Mouse (Mus musculus) lung, adult 18-20 months (tissue): ENCODE measurements around the gene Tmem37.

Experiments
- DNase-seq, 2 experiments: peaks; one replicate each; pipeline ENCODE4 v3.0.0; 2022; ENCODE audit warnings: mixed read lengths in 2 of 2

The Tmem37 gene

DNA sequence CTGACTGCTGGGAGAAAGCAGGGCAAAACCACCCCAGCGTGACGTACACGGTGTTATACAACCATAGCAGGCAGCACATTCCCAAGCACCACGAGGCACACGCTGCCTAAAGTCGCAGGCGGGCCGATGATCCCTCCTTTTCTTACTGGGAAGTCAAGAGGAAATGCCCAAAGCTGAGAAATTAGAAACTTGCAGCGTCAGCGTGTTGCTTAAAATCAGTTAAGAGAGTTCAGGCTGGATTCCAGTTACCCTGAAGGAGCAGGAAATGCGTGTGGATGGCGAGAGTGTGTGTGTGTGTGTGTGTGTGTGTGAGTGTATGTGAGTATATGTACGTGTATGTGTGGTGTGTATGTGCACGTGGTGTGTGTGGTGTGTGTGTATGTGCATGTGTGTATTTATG, 16.8 kb downstream of the Tmem37 start:
- no peak for DNase-seq

GRCm38 (mm10) chr1:120056236-120056635, 17.6 kb downstream of the Tmem37 start:
- DNase-seq = no peak

DNA sequence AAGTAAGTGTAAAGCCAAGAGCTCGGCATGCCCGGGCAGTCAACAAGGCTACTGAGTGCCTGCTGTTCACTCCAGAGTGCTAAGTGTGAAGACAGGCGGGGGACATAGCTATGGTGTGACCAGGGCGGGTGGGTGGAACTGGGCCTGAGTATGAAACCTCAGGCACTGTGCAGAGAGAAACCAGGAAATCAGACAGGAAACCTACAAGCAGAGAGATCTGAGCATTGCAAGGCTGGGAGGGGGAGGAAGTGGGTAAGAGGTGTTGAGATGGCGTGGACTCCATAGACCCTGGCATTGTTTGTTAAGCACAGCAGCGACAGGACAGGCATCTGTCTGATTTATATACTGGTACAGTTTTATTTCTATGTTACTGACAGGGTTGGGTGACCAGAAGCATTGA, 18.4 kb downstream of the Tmem37 start:
- DNase-seq = no peak

DNA sequence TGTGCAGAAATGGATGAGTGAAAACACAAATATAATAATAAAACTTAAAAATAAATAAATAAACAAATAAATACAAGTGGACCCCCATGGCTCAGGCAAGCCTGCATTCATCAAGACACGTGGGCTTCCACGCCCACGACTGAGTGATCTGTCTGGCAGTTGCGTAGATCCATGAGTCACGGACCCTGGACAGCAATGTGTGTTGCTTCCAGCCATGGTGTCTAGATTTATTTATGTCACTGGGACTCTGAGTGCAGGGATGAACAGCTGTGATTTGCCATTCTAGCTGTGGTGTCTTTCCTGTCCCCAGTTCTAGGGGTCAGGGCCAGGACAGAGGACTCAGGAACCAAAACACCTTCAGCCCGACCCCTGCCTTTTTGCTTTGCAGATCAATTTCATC, 18.9 kb downstream of the Tmem37 start:
- no peak for DNase-seq

DNA sequence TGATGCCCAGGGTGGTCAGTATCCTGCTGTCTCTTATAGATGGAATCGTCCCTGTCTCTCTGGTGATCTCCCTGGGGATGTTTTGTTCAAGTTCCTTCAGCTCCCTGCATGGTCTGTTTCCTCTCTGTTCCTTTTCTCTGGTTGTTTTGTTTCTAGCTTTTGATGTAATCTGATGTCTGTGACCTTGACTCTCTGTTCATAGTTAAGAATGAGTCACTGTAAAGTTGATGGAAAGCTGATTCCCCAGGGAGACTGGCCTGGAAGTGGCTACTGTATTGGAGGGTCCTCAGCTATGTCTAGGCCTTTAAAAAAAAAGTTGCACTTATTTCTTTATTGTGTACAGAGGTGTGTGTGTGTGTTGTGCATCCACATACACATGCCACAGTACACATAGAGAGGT, 22.8 kb downstream of the Tmem37 start:
- DNase-seq = no peak

- DNase-seq = no peak
Observed at GRCm38 (mm10) chr1:120047325-120047724, 26.5 kb downstream of the Tmem37 start.

GRCm38 (mm10) chr1:120044584-120044983, 29.3 kb downstream of the Tmem37 start:
- DNase-seq = no peak

GRCm38 (mm10) chr1:120042421-120042820, 31.5 kb downstream of the Tmem37 start:
- no peak for DNase-seq

- DNase-seq = no peak
Observed at GRCm38 (mm10) chr1:120038594-120038993, 35.3 kb downstream of the Tmem37 start.

DNA sequence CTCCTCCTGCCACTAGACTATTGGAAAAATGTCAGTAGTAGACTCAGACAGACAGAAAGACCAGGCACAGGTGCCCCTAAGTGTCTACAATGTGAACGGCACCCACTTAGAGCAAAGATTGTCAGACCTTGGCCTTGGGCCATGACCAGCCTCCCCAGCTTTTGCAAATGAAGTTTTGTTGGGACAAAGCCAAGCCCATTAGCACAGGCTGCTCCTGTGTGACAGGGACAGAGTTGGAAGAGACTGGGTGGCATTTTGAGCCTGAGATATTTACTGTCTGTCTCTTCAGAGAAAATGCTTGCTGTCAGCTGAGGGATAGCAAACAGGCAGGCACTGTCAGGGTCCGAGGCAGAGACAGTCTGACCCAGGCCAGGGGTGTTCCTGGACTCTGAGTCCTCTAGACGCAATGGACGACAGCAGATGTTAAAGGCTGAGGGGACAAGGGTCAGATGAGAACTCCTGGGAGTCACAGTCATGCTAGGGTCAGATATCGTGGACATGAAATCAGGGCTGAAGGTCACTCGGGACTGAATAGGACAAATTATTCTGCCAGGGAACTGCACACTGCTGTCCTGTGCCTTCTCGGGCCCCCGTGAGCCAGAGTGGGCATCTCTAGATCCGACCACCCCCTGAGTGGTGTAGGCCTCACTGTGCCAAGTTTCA, 36.7 kb downstream of the Tmem37 start:
- no peak for DNase-seq

GRCm38 (mm10) chr1:120035456-120036034, 38.3 kb downstream of the Tmem37 start:
- DNase-seq = no peak

- no peak for DNase-seq
Observed at GRCm38 (mm10) chr1:120034793-120035192, 39.1 kb downstream of the Tmem37 start.

DNA sequence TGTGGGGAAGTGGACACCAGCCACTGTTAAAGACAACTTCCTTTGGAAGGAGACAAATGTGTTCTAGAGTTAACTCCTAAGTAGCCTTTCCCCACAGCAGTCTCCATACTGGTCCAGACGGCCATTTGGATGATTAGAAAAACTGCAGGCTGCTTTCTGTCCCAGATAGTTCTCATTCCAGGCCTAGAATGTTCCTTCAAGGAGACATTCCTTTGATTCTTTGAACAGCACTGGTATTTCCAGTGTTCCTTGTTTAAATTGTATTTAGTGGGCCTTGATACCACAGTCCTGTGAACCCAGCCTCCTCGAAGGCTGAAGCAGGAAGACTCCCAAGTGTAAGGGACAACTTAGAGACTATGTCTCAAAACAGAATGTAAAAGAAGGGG, 40.4 kb downstream of the Tmem37 start:
- DNase-seq = no peak

- peak; percentile 83 to 89 for DNase-seq
Observed at GRCm38 (mm10) chr1:120032804-120033468, 40.9 kb downstream of the Tmem37 start.

DNA sequence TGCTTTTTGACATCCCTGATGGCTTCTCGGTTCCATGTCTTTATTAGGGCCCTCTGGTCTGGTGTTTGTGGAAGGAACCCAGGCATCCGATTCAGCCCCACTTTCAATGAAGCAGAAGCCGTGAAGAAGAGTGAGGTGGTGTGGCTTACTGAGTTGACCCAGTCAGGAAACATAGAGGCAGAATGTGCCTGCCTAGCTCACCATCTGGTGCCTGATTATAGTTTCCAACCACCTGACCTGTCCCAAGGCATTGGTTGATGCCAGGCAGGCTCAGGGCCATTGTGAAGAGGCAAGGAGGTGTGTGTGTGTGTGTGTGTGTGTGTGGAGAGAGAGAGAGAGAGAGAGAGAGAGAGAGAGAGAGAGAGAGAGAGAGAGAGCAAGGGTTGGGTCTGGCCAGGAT, 43.4 kb downstream of the Tmem37 start:
- DNase-seq = no peak

DNA sequence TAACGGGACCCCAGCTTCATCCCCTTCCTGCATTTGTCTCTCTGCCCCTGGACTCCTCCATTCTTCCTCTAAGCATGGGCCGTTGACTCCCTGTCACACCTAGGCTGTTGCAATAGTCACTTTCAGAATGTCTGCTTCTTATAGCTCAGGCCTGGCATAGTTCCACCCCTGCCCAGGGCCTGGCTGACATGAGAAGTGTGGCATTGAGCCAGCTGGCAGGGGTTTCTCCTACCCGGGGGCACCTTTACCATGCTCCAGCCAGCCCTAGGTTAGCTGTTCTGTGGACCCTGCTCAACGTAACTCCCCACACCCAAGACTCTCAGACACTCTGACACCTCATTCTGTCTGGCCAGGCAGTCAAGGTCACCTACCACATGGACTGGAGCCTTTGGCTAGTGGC, 46.2 kb downstream of the Tmem37 start:
- DNase-seq = peak; percentile 13 to 46

GRCm38 (mm10) chr1:120025050-120025439, 48.8 kb downstream of the Tmem37 start:
- no peak for DNase-seq

- no peak for DNase-seq
Observed at GRCm38 (mm10) chr1:120024331-120025049, 49.4 kb downstream of the Tmem37 start.

- DNase-seq = no peak
Observed at GRCm38 (mm10) chr1:120021951-120022350, 51.9 kb downstream of the Tmem37 start.

- no peak for DNase-seq
Observed at GRCm38 (mm10) chr1:120020322-120020897, 53.5 kb downstream of the Tmem37 start.

DNA sequence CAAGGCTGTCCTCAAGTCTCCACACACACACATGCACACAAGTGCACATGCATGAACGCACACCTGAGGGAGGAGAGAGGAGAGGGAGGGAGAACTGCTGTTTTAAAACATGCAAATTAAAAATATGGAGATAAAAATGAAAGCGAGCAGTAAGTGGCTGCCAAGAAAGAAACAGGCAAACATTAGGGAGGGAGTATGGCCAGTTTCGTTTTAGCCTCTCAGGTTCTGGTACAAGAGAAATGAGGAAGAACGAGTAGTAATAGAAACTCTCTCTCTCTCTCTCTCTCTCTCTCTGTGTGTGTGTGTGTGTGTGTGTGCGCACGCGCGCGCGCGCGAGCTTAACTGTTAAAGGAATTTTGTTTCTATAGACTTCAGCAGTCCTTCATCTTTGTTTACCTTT, 54.4 kb downstream of the Tmem37 start:
- DNase-seq = no peak

DNA sequence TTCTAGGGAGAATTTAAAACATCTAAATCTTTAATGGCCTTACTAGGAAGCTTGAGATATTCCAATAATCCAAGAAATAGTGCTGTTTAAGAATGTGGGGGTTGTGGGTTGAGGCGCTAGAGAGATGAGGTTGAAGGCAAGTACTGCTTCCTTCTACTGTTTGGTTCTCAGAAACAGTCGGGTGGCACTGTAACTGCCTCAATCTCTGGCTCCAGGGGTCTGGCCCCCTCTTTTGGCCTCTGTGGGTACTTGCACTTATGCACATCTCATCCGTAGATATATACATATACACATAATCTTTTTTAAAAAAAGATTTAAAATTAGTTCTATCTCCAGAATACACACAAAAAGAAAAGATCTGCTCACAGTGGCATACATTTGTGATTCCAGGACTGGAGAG, 55.0 kb downstream of the Tmem37 start:
- DNase-seq = no peak
